Mouse (Mus musculus): ENCODE measurements at regions not wholly inside any gene's neighbourhood (a gene's known extent, or its start where the extent isn't known, plus 50 kb on each side); places are given as distances from the start of the nearest gene placed in this dataset.

DNA sequence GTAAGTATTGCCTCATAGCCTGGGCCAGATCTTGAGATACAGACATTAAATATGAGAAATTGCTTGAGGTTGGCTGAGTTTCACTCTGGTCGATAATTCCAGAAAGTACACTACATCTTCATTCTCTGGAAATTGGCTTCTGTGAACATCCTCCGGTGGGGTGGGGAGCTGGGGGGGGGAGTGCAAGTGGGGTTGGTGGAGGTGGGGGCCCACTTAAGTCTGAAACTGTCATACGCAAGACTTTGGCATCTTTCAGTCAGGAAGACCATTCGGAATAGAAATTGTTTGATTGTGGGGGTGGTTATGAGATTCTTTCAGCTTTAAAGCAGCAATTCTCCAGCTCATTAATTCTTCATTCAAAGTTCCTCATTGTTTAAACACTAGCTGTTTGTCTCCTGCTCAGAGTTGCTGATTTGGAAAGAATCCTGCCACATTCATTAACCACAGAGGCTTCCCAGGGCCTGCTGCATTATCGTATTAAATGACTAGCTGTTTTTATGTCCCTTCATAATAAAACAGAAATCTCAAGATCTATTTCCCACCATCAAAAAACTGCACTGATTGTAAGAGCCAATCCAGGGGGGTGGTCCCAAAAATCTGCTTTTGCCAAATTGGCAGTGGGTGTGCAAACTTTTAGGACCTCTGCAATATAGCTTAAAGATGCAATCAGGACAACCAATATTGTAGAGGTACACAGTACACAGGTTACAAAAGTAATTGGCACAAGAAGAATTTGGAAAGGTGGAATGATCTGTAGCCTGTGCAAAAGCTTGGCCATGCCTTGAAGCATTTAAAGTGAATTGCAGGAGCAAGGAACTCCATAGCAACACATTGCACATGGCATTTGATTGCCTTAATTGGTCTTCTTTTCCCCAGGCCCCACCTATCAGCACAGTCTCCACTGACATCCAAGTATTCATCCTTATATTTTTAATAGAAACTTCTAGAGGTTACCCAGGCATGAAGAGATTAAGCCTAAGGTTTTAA lies 532.2 kb downstream of the Epm2a start:
- no peak for TF ChIP-seq MYC (IDR thresholded peaks at IDR 0.05; ENCODE audit: low read depth, low read length)
- dilution Hi-C loops (cut with MboI; ENCODE audit: extremely low pct_ligation_motif_present, extremely low pct_unique_long_range_greater_than_20kb, low sequenced_read_pairs), result no loop called here
- no peaks in the 10 kb centered on the region for H3K27me3 ChIP-seq (replicated peaks)
- no peaks in the 10 kb centered on the region for H3K4me1 ChIP-seq (ENCODE audit: control insufficient read depth in 1 of 2, insufficient read depth in 2 of 2)
- H3K9me3 ChIP-seq (replicated peaks; ENCODE audit: low read length), result no peaks in the 10 kb centered on the region
- in situ Hi-C loops (cut with MboI; ENCODE audit: low pct_ligation_motif_present, low pct_unique_long_range_greater_than_20kb, low sequenced_read_pairs), result no loop called here
- H3K36me3 ChIP-seq (replicated peaks in 1 of 2; ENCODE audit: control insufficient read depth in 1 of 2, insufficient read depth in 1 of 2, low read length in 1 of 2), result no peaks in the 10 kb centered on the region
- H3K79me2 ChIP-seq (replicated peaks; ENCODE audit: control insufficient read depth, extremely low read depth, insufficient read depth, poor library complexity, severe bottlenecking), result no peaks in the 10 kb centered on the region
- H3K4me2 ChIP-seq (ENCODE audit: insufficient read depth, low read depth, poor library complexity, severe bottlenecking), result no peak overlapping the region
- no peak overlapping the region for H3K9ac ChIP-seq (ENCODE audit: insufficient read depth, low read depth)
- no peak overlapping the region for H3K27ac ChIP-seq (ENCODE audit: insufficient read depth, low read depth)
- no peak for DNase-seq (ENCODE audit: extremely low read depth)
- H3K4me3 ChIP-seq (replicated peaks in 1 of 3; ENCODE audit: low read depth in 2 of 3, low read length in 2 of 3, poor library complexity in 1 of 3), result no peak overlapping the region

DNA sequence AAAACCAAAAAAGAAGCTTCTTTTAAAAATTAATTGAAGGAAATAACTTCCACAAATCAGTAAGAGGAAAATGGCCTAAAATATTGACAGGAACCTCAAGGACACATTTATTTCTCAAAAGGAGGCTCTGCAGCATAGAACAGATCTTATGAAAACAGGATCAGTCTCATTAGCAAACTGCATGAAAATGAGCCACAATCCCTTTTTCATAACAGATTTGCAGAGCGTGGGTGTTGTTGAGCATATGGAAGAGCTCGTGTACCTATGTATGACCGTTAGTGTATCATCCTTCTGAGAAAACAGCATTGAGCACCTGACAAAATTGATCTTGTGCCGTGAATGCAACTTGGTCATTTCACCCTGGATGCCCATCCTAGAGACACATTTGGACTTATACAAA lies 543.0 kb downstream of the Epm2a start:
- H3K36me3 ChIP-seq (replicated peaks in 1 of 2; ENCODE audit: control insufficient read depth in 1 of 2, insufficient read depth in 1 of 2, low read length in 1 of 2), result no peaks in the 10 kb centered on the region
- TF ChIP-seq ZC3H11A (IDR thresholded peaks at IDR 0.05; ENCODE audit: low read depth, low read length) (no peak), GABPA (IDR thresholded peaks at IDR 0.05; ENCODE audit: insufficient replicate concordance, low read depth, low read length) (no peak), ZKSCAN1 (IDR thresholded peaks at IDR 0.05; ENCODE audit: borderline replicate concordance, low read depth, low read length) (no peak), CHD1 (IDR thresholded peaks at IDR 0.05; ENCODE audit: low read depth, low read length) (no peak), ZNF384 (IDR thresholded peaks at IDR 0.05; ENCODE audit: low read depth, low read length) (no peak), PAX5 (IDR thresholded peaks at IDR 0.05; ENCODE audit: low read length) (no peak), RAD21 (IDR thresholded peaks at IDR 0.05; ENCODE audit: low read depth, low read length) (no peak), USF1 (IDR thresholded peaks at IDR 0.05; ENCODE audit: low read depth, low read length) (no peak), POLR2A (IDR thresholded peaks at IDR 0.05; ENCODE audit: low read depth, low read length) (no peak), CTCF (conservative IDR thresholded peaks at IDR 0.05 in 1 of 2, IDR thresholded peaks at IDR 0.05 in 1 of 2; ENCODE audit: low read depth in 2 of 2, low read length in 2 of 2) (no peak), MYC (IDR thresholded peaks at IDR 0.05; ENCODE audit: low read depth, low read length) (no peak), IRF4 (IDR thresholded peaks at IDR 0.05; ENCODE audit: low read depth, low read length) (no peak), ETS1 (conservative IDR thresholded peaks at IDR 0.05; ENCODE audit: low read depth, low read length) (no peak), UBTF (IDR thresholded peaks at IDR 0.05; ENCODE audit: low read depth, low read length) (no peak), SIN3A (IDR thresholded peaks at IDR 0.05; ENCODE audit: low read length) (no peak)
- dilution Hi-C loops (cut with MboI; ENCODE audit: extremely low pct_ligation_motif_present, extremely low pct_unique_long_range_greater_than_20kb, low sequenced_read_pairs), result no loop called here
- no peaks in the 10 kb centered on the region for H3K79me2 ChIP-seq (replicated peaks; ENCODE audit: control insufficient read depth, extremely low read depth, insufficient read depth, poor library complexity, severe bottlenecking)
- no peak overlapping the region for H3K9ac ChIP-seq (ENCODE audit: insufficient read depth, low read depth)
- no peak for DNase-seq (ENCODE audit: extremely low read depth)
- H3K27ac ChIP-seq (ENCODE audit: insufficient read depth, low read depth), result no peak overlapping the region
- H3K4me3 ChIP-seq (replicated peaks in 1 of 3; ENCODE audit: low read depth in 2 of 3, low read length in 2 of 3, poor library complexity in 1 of 3), result no peak overlapping the region
- H3K4me1 ChIP-seq (ENCODE audit: control insufficient read depth in 1 of 2, insufficient read depth in 2 of 2), result no peaks in the 10 kb centered on the region
- in situ Hi-C loops (cut with MboI; ENCODE audit: low pct_ligation_motif_present, low pct_unique_long_range_greater_than_20kb, low sequenced_read_pairs), result no loop called here
- no peak overlapping the region for H3K4me2 ChIP-seq (ENCODE audit: insufficient read depth, low read depth, poor library complexity, severe bottlenecking)
- H3K27me3 ChIP-seq (replicated peaks), result no peaks in the 10 kb centered on the region
- no peaks in the 10 kb centered on the region for H3K9me3 ChIP-seq (replicated peaks; ENCODE audit: low read length)

All from CH12.LX (cell line).